Mouse (Mus musculus): Measurements from ENCODE around the gene Sipa1. TPM values are rescaled to one million over a fixed set of nuclear protein-coding genes. Genes with fewer than 3 reads are reported as not detected.

Sipa1 gene
- total RNA-seq, 2 experiments from 2014 or later, result 40.2 to 42.2 TPM

- no peak for DNase-seq
Measured at GRCm38 (mm10) chr19:5641641-5642040, 21.9 kb downstream of the Sipa1 start.

GRCm38 (mm10) chr19:5641021-5641420 is 22.5 kb downstream of the Sipa1 start:
- no peak for DNase-seq

- peak; percentile 34 for DNase-seq
Measured at GRCm38 (mm10) chr19:5640339-5640738, 23.2 kb downstream of the Sipa1 start.

GRCm38 (mm10) chr19:5638416-5639005 is 25.0 kb downstream of the Sipa1 start:
- no peak for DNase-seq

GRCm38 (mm10) chr19:5637069-5638047 is 26.1 kb downstream of the Sipa1 start, which contains the start of gene Rela:
Gene Rela (plus strand): TSS chr19:5637483.
- peak; percentile 95 for DNase-seq

GRCm38 (mm10) chr19:5636571-5637041 is 26.9 kb downstream of the Sipa1 start:
- DNase-seq, result no peak

- no peak for DNase-seq
Measured at GRCm38 (mm10) chr19:5636036-5636570, 27.4 kb downstream of the Sipa1 start.

- DNase-seq, result no peak
Measured at GRCm38 (mm10) chr19:5632120-5632519, 31.4 kb downstream of the Sipa1 start.

GRCm38 (mm10) chr19:5629907-5630306 is 33.6 kb downstream of the Sipa1 start:
- DNase-seq, result no peak

- DNase-seq, result no peak
Measured at GRCm38 (mm10) chr19:5625311-5625710, 38.2 kb downstream of the Sipa1 start.

GRCm38 (mm10) chr19:5621884-5622283 is 41.6 kb downstream of the Sipa1 start:
- DNase-seq, result no peak

- no peak for DNase-seq
Measured at GRCm38 (mm10) chr19:5620007-5620406, 43.5 kb downstream of the Sipa1 start.

- DNase-seq, result no peak
Measured at GRCm38 (mm10) chr19:5614953-5615352, 48.6 kb downstream of the Sipa1 start.

- no peak for DNase-seq
Measured at GRCm38 (mm10) chr19:5612762-5613411, 50.6 kb downstream of the Sipa1 start.

GRCm38 (mm10) chr19:5611973-5612372 is 51.5 kb downstream of the Sipa1 start:
- no peak for DNase-seq

GRCm38 (mm10) chr19:5609547-5610404 is 53.7 kb downstream of the Sipa1 start, which contains the start of gene Kat5:
Gene Kat5 (minus strand): TSS chr19:5610237.
- peak; percentile 92 for DNase-seq

GRCm38 (mm10) chr19:5609171-5609546 is 54.3 kb downstream of the Sipa1 start:
- no peak for DNase-seq

- DNase-seq, result peak; percentile 24
Measured at GRCm38 (mm10) chr19:5608707-5609106, 54.8 kb downstream of the Sipa1 start.

GRCm38 (mm10) chr19:5607705-5608410 is 55.6 kb downstream of the Sipa1 start:
- no peak for DNase-seq

GRCm38 (mm10) chr19:5606196-5606595 is 57.3 kb downstream of the Sipa1 start:
- peak; percentile 25 for DNase-seq

GRCm38 (mm10) chr19:5605126-5605525 is 58.4 kb downstream of the Sipa1 start:
- no peak for DNase-seq

Measured in heart, postnatal 4 days (tissue).